Mouse (Mus musculus) neural tube, embryonic 11.5 days (tissue): Measurements from ENCODE around the gene Zmpste24. TPM values are rescaled to one million over a fixed set of nuclear protein-coding genes. Genes with fewer than 3 reads are reported as not detected.
A peak's percentile ranks its signal among the peaks of the same experiment; 100 is the strongest.

Source experiments
- ATAC-seq: fragments of 200-750 bp; cut with Nextera tagmentation; 2 replicates; pipeline ENCODE4 v1.8.0; 2017; ENCODE audit warnings: moderate number of reproducible peaks, mild to moderate bottlenecking, moderate TSS enrichment, moderate library complexity; ENCODE audit not compliant: insufficient read depth, low FRiP score, low TSS enrichment
- DNase-seq: peaks from one replicate; pipeline ENCODE4 v3.0.0-alpha.2; 2015; ENCODE audit warnings: low spot score
- H3K27ac ChIP-seq: fragments of 300-500 bp; sonication (generic); 2 replicates; pipeline ENCODE4 v1.5.1; 2014; ENCODE audit warnings: low read depth, mild to moderate bottlenecking, low read length
- H3K27me3 ChIP-seq: fragments of 300-500 bp; sonication (generic); 2 replicates; pipeline ENCODE4 v1.6.1; 2014; ENCODE audit warnings: mild to moderate bottlenecking, low read length, mixed read lengths; ENCODE audit not compliant: control insufficient read depth, insufficient read depth
- H3K36me3 ChIP-seq: fragments of 300-500 bp; sonication (generic); 2 replicates; pipeline ENCODE4 v1.6.1; 2014; ENCODE audit warnings: mild to moderate bottlenecking, low read length, moderate library complexity, mixed read lengths; ENCODE audit not compliant: control insufficient read depth, insufficient read depth
- H3K4me1 ChIP-seq: fragments of 300-500 bp; sonication (generic); 2 replicates; pipeline ENCODE4 v1.6.1; 2014; ENCODE audit warnings: low read length, mixed read lengths; ENCODE audit not compliant: control insufficient read depth, insufficient read depth
- H3K4me2 ChIP-seq: fragments of 300-500 bp; sonication (generic); 2 replicates; pipeline ENCODE4 v1.6.1; 2014; ENCODE audit warnings: low read depth, mild to moderate bottlenecking, moderate library complexity
- H3K4me3 ChIP-seq: fragments of 300-500 bp; sonication (generic); 2 replicates; pipeline ENCODE4 v1.5.1; 2014; ENCODE audit warnings: low read depth, low read length
- H3K9ac ChIP-seq: fragments of 300-500 bp; sonication (generic); 2 replicates; pipeline ENCODE4 v1.6.1; 2014; ENCODE audit warnings: mild to moderate bottlenecking, low read length
- H3K9me3 ChIP-seq: fragments of 300-500 bp; sonication (generic); 2 replicates; pipeline ENCODE4 v1.6.1; 2016; ENCODE audit warnings: low read length; ENCODE audit not compliant: control insufficient read depth
- WGBS: fragments of 180-500 bp; shearing (Covaris S2); extraction: QIAGEN DNeasy Blood & Tissue Kit; methylation state at CpG from one replicate; pipeline ENCODE4 v1.1.7; 2014; 5-methylcytosine and 5-hydroxymethylcytosine counted together
- polyA plus RNA-seq: library from polyadenylated mRNA; unstranded; fragments of >200 nt; fragmentation: Nextera tagmentation; extraction: Ambion mirVana; gene quantifications from 2 replicates; pipeline ENCODE4 v1.2.1, GENCODE M21; 2014

The Zmpste24 gene
- polyA plus RNA-seq, 1 experiment from 2014 or later: 29.3 TPM

DNA sequence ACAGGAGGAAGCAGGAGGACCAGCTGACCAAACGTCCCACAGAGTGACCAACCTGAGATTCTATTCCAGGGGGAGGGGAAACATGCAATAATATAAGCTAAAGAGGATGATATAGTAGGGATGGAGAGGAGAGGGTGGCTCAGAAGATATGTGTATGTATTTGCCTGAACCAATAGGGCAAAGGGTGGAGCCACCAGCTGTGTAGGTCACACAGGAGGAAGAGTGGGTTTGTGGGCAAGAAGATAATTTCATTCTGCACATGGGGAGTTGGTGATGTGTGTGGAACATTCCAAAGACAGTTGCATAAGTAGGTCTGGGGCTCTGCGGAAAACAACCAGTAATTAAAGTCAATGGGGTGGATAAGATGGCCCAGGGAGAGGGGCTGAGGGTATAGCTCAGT is 72.4 kb downstream of the Zmpste24 start:
- no peak overlapping the region for H3K9ac ChIP-seq
- no peaks in the 10 kb centered on the region for H3K4me1 ChIP-seq
- H3K36me3 ChIP-seq: no peaks in the 10 kb centered on the region
- WGBS: 69% methylated on average over 2 of the region's 2 CpGs
- H3K4me3 ChIP-seq: no peak overlapping the region
- no peak overlapping the region for H3K4me2 ChIP-seq
- H3K27me3 ChIP-seq: no peaks in the 10 kb centered on the region
- ATAC-seq: no peak
- DNase-seq: no peak
- H3K27ac ChIP-seq: no peak overlapping the region
- no peaks in the 10 kb centered on the region for H3K9me3 ChIP-seq

- Histone ChIP-seq H3K4me3 (no peak overlapping the region), H3K4me1 (no peaks in the 10 kb centered on the region), H3K36me3 (no peaks in the 10 kb centered on the region), H3K27ac (no peak overlapping the region), H3K9ac (no peak overlapping the region), H3K4me2 (no peak overlapping the region), H3K9me3 (no peaks in the 10 kb centered on the region), H3K27me3 (no peaks in the 10 kb centered on the region)
- WGBS: 86% methylated on average over 2 of the region's 2 CpGs
- ATAC-seq: no peak
- DNase-seq: no peak
Observed at GRCm38 (mm10) chr4:121023941-121024340, 74.1 kb downstream of the Zmpste24 start.

DNA sequence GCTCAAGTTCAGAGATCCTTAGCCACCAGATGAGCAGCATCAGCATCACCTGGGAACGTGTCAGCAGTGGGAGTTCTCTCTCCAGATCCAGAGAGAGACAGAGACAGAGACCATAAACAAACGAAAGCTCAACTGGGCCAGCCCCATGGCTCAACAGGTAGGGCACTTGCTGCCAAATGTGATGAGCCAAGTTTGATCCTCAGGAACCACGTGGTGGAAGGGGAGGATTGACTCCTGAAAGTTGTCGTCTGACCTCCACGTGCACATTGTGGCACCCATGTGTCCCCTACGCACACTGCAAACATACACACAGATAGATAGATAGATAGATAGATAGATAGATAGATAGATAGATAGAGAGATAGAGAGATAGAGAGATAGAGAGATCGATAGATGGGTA is 74.6 kb downstream of the Zmpste24 start:
- Histone ChIP-seq H3K4me3 (no peak overlapping the region), H3K36me3 (no peaks in the 10 kb centered on the region), H3K27me3 (no peaks in the 10 kb centered on the region), H3K27ac (no peak overlapping the region), H3K9ac (no peak overlapping the region), H3K9me3 (no peaks in the 10 kb centered on the region), H3K4me2 (no peak overlapping the region), H3K4me1 (no peaks in the 10 kb centered on the region)
- WGBS: 85% methylated on average over 7 of the region's 7 CpGs
- DNase-seq (no peak), ATAC-seq (no peak)

DNA sequence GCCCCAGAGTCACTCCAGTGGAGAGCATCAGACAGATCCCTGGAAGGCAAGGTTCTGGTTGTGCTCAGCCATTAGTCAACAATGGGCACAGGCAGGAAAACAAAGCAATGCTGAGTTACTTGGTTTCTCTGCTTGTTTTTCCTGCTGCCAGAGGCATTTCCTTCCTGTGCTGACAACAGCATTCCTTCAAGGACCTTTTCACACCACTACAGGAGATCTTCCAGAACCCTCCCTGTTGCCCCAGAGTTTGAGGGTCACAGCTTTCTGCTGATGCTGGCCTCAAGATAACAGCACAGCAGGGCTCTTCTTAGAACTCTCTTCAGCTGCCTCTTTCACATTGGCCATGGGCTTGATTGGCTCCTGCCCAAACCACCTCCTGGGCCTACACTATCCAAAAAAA is 76.1 kb downstream of the Zmpste24 start:
- H3K27me3 ChIP-seq: no peaks in the 10 kb centered on the region
- no peaks in the 10 kb centered on the region for H3K36me3 ChIP-seq
- no peaks in the 10 kb centered on the region for H3K9me3 ChIP-seq
- no peak overlapping the region for H3K9ac ChIP-seq
- no peak overlapping the region for H3K27ac ChIP-seq
- no peak overlapping the region for H3K4me2 ChIP-seq
- no peak for ATAC-seq
- H3K4me1 ChIP-seq: 0 out of 2 replicates have a peak, but pooled peaks cover 2% of the 10 kb centered on the region
- H3K4me3 ChIP-seq: no peak overlapping the region
- DNase-seq: no peak

- ATAC-seq: no peak
- 85% methylated on average over 10 of the region's 10 CpGs for WGBS
- no peaks in the 10 kb centered on the region for H3K9me3 ChIP-seq
- DNase-seq: no peak
- H3K36me3 ChIP-seq: no peaks in the 10 kb centered on the region
- no peak overlapping the region for H3K4me2 ChIP-seq
- H3K9ac ChIP-seq: no peak overlapping the region
- no peak overlapping the region for H3K4me3 ChIP-seq
- no peak overlapping the region for H3K27ac ChIP-seq
- H3K4me1 ChIP-seq: peaks cover 7% of the 10 kb centered on the region
- no peaks in the 10 kb centered on the region for H3K27me3 ChIP-seq
Observed at GRCm38 (mm10) chr4:121020040-121020790, 77.8 kb downstream of the Zmpste24 start.

DNA sequence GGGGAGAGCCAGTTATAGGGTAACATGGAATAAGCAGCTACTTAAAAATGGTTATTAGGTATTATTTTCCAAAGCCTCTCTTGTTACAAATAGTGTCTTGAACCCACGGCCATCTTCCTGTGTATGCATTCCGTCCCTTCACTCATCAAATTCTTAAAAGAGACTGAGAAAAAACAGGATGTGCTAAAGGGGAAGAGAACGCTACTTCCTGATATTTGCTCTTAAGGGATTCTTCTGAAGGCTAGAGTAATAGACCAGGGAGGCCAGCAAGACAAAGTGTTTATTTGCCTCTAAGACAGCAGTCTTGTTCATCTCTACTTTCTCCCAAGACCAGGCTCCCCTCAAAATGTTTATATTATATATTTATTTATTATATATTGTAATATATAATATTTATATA is 79.8 kb downstream of the Zmpste24 start:
- no peak for DNase-seq
- 92% methylated on average over 3 of the region's 3 CpGs for WGBS
- no peak overlapping the region for H3K4me3 ChIP-seq
- H3K9ac ChIP-seq: no peak overlapping the region
- no peak overlapping the region for H3K4me2 ChIP-seq
- no peaks in the 10 kb centered on the region for H3K36me3 ChIP-seq
- H3K9me3 ChIP-seq: no peaks in the 10 kb centered on the region
- no peaks in the 10 kb centered on the region for H3K27me3 ChIP-seq
- no peak for ATAC-seq
- peaks cover 7% of the 10 kb centered on the region for H3K4me1 ChIP-seq
- no peak overlapping the region for H3K27ac ChIP-seq

GRCm38 (mm10) chr4:121016928-121017657 is 80.9 kb downstream of the Zmpste24 start, which contains the start of gene Smap2:
Gene Smap2, minus strand, starts transcription at chr4:121017247.
- peak; percentile 96 for ATAC-seq
- WGBS: 1% methylated on average over 37 of the region's 48 CpGs
- no peaks in the 10 kb centered on the region for H3K36me3 ChIP-seq

DNA sequence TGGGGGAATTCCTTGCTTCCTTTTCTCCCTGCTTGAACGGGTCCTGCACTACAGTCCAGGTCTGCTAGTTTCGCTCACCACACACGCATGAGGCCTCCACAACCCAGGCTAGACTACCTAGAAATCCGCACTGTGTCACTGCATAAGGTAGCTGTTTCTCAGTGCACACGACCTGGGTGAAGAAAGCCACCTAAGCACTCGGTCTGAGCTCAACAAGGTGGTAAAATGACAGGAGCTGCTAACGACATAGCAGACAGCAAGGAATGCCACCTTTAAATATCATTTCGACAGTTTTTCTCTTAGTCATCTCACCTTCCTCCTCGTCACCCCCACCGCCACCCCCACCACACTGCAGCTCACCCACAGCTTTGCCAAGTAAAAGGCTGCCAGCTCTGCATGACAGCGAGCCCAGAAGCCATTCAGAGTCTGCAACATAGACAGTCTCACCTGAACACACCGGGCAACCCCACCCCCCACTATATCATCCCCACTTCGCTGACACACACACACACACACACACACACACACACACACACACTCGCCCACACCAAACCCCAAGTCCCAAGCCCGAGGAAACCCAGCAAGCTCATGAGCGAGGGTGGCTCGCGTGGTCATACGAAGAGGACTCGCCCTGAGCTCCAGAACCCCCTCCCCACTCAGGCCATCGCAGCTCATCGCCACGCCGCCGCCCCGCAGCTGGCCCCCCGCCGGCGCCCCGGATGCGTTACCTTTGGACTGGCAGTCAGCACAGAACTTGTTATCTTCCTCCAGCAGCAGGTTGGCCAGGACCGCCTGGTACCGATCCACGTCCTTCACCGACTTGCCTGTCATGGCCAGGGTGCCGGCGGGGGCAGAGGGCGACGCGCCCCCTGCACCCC is 81.8 kb downstream of the Zmpste24 start:
- peak overlapping the region; percentile 91 for H3K4me3 ChIP-seq
- ATAC-seq (peak; percentile 48), DNase-seq (no peak)
- H3K9ac ChIP-seq: peak overlapping the region; percentile 82
- H3K4me2 ChIP-seq: peak overlapping the region; percentile 94
- H3K4me1 ChIP-seq: peaks cover 7% of the 10 kb centered on the region
- 7% methylated on average over 37 of the region's 40 CpGs for WGBS
- no peaks in the 10 kb centered on the region for H3K36me3 ChIP-seq
- no peaks in the 10 kb centered on the region for H3K27me3 ChIP-seq
- peak overlapping the region; percentile 79 for H3K27ac ChIP-seq
- H3K9me3 ChIP-seq: no peaks in the 10 kb centered on the region

More at GRCm38 (mm10) chr4:121016928-121017657, 80.9 kb downstream of the Zmpste24 start, which contains the start of gene Smap2:
- H3K9ac ChIP-seq: peak within 1 kb of the TSS; percentile 82
- peak within 1 kb of the TSS; percentile 79 for H3K27ac ChIP-seq
- H3K4me1 ChIP-seq: peaks cover 7% of the 10 kb centered on the region
- H3K9me3 ChIP-seq: no peaks in the 10 kb centered on the region
- H3K4me3 ChIP-seq: peak within 1 kb of the TSS; percentile 91
- H3K4me2 ChIP-seq: peak within 1 kb of the TSS; percentile 94
- H3K27me3 ChIP-seq: no peaks in the 10 kb centered on the region
- peak; percentile 100 for DNase-seq
